In genomic region chr16:20908467-20909351, GRCm38 (mm10) we compare ENCODE assay signal across 8 mouse cellular contexts.
DNase-seq lines count a peak whose midpoint lies in the region; ATAC-seq and TF ChIP-seq lines count a peak whose summit lies in the region.
"Not testable (repeated sequence)": the region's sequence is repeated elsewhere in the genome, so short reads cannot be mapped to it uniquely, and the experiment has no call there.

No protein-coding gene starts in this region.

- not testable (repeated sequence) for H3K4me3 ChIP-seq in ES-Bruce4 (ENCODE audit: low read depth, low read length); gastrocnemius, adult 2 months; midbrain, postnatal 0 days (ENCODE audit: low read depth, low read length); stomach, embryonic 15.5 days (replicated peaks)
- 0 out of 2 replicates have a peak overlapping the region, but pooled peaks have one; percentile 20 for H3K4me3 ChIP-seq in liver, embryonic 15.5 days (replicated peaks)

- 26% methylated on average over 18 of the region's 18 CpGs for WGBS in liver, embryonic 15.5 days (ENCODE audit: insufficient replicate concordance)
- WGBS in midbrain, postnatal 0 days = 49% methylated on average over 16 of the region's 18 CpGs
- WGBS in stomach, embryonic 15.5 days = 28% methylated on average over 18 of the region's 18 CpGs

- TF ChIP-seq EP300 in ES-Bruce4 (IDR thresholded peaks at IDR 0.05; ENCODE audit: insufficient read depth, low read depth, low read length) = not testable (repeated sequence)

- H3K36me3 ChIP-seq in ES-Bruce4 (ENCODE audit: control insufficient read depth, insufficient read depth, low read length, poor library complexity, severe bottlenecking); liver, embryonic 15.5 days (replicated peaks); midbrain, postnatal 0 days (ENCODE audit: insufficient read depth, low read length); stomach, embryonic 15.5 days: not testable (repeated sequence)

- not testable (repeated sequence) for TF ChIP-seq POLR2A in ES-Bruce4 (IDR thresholded peaks at IDR 0.05; ENCODE audit: insufficient read depth, low read length)

- DNase-seq in embryo, embryonic 11 days = peak; percentile 42
- DNase-seq in gastrocnemius, adult 2 months; midbrain, postnatal 0 days (ENCODE audit: low spot score): not testable (repeated sequence)
- DNase-seq in kidney, postnatal 36 days = peak; percentile 56 to 64

- peak overlapping the region; percentile 42 for H3K4me2 ChIP-seq in liver, embryonic 15.5 days
- not testable (repeated sequence) for H3K4me2 ChIP-seq in midbrain, postnatal 0 days (ENCODE audit: low read depth, low read length, poor library complexity, severe bottlenecking)
- H3K4me2 ChIP-seq in stomach, embryonic 15.5 days = peak overlapping the region; percentile 35; the same call in 1 of the 2 replicates

- not testable (repeated sequence) for H3K9ac ChIP-seq in ES-Bruce4 (ENCODE audit: low read depth, poor library complexity, severe bottlenecking); liver, embryonic 15.5 days; midbrain, postnatal 0 days (replicated peaks; ENCODE audit: low read length, poor library complexity, severe bottlenecking); stomach, embryonic 15.5 days

- intact Hi-C loops in gastrocnemius, adult 2 months (cut with DNase I) = loop anchor here (5.0 kb wide), 1 partner anchor 106 kb away; no protein-coding TSS in a partner anchor

- not testable (repeated sequence) for H3K27me3 ChIP-seq in ES-Bruce4 (ENCODE audit: control insufficient read depth, insufficient read depth, low read length, poor library complexity, severe bottlenecking); liver, embryonic 15.5 days; midbrain, postnatal 0 days (ENCODE audit: insufficient read depth, low read length); stomach, embryonic 15.5 days (replicated peaks)

- not testable (repeated sequence) for H3K27ac ChIP-seq in ES-Bruce4 (ENCODE audit: insufficient read depth, low read length); gastrocnemius, adult 2 months; liver, embryonic 15.5 days (replicated peaks); midbrain, postnatal 0 days (ENCODE audit: low read depth, low read length); stomach, embryonic 15.5 days

- H3K4me1 ChIP-seq in ES-Bruce4 (ENCODE audit: control insufficient read depth, insufficient read depth, low read length); liver, embryonic 15.5 days (replicated peaks); midbrain, postnatal 0 days (ENCODE audit: insufficient read depth, low read length); stomach, embryonic 15.5 days: not testable (repeated sequence)

- TF ChIP-seq CTCF in ES-Bruce4 (IDR thresholded peaks at IDR 0.05; ENCODE audit: low read depth, low read length) = peak; percentile 12
- TF ChIP-seq CTCF in gastrocnemius, adult 2 months (IDR thresholded peaks at IDR 0.05) = peak; percentile 35
- peak; percentile 53 for TF ChIP-seq CTCF in midbrain, postnatal 0 days (IDR thresholded peaks at IDR 0.05)

- peak; percentile 85 for ATAC-seq in inflammation-experienced regulatory T-cells, adult 6 months
- not testable (repeated sequence) for ATAC-seq in liver, embryonic 15.5 days (ENCODE audit: insufficient read depth)
- ATAC-seq in midbrain, postnatal 0 days (ENCODE audit: low FRiP score) = peak; percentile 62
- ATAC-seq in stomach, embryonic 15.5 days (ENCODE audit: insufficient read depth, low FRiP score, low read depth) = peak; percentile 65

- H3K9me3 ChIP-seq in ES-Bruce4 (replicated peaks; ENCODE audit: control insufficient read depth, insufficient read depth, low read length, poor library complexity, severe bottlenecking); liver, embryonic 15.5 days (replicated peaks); midbrain, postnatal 0 days (ENCODE audit: low read length); stomach, embryonic 15.5 days: not testable (repeated sequence)
